Mouse (Mus musculus) heart, adult 2 months (tissue): Measurements from ENCODE around the gene Cd164l2. TPM values are rescaled to one million over a fixed set of nuclear protein-coding genes. Genes with fewer than 3 reads are reported as not detected.

Experiments used
- DNase-seq, 2 experiments: peaks; one replicate each; pipeline ENCODE4 v3.0.0; 2021
- H3K27ac ChIP-seq: fragments of 200-600 bp; 2 replicates; pipeline ENCODE4 v1.8.1; 2022
- H3K27me3 ChIP-seq: fragments of 200-500 bp; 2 replicates; pipeline ENCODE4 v1.6.1; 2012; ENCODE audit warnings: mild to moderate bottlenecking, low read length, inconsistent platforms, mixed read lengths; ENCODE audit not compliant: control insufficient read depth, insufficient read depth
- H3K36me3 ChIP-seq: fragments of 200-500 bp; 2 replicates; pipeline ENCODE4 v1.6.1; 2012; ENCODE audit warnings: low read length, inconsistent platforms; ENCODE audit not compliant: control insufficient read depth, insufficient read depth
- H3K4me1 ChIP-seq: fragments of 200-500 bp; 2 replicates; pipeline ENCODE4 v1.6.1; 2011; ENCODE audit warnings: low read length; ENCODE audit not compliant: control insufficient read depth, insufficient read depth
- H3K4me3 ChIP-seq: fragments of 200-600 bp; 2 replicates; pipeline ENCODE4 v1.8.1; 2022
- H3K79me2 ChIP-seq: fragments of 200-500 bp; replicated peaks from 2 replicates; pipeline ENCODE4 v1.6.1; 2012; ENCODE audit warnings: mild to moderate bottlenecking, inconsistent platforms, low read length, moderate library complexity, mixed read lengths; ENCODE audit not compliant: control insufficient read depth, insufficient read depth
- H3K9ac ChIP-seq: fragments of 200-500 bp; 2 replicates; pipeline ENCODE4 v1.6.1; 2012; ENCODE audit warnings: low read depth, mild to moderate bottlenecking, control low read depth, inconsistent platforms, low read length, mixed read lengths
- CTCF ChIP-seq: fragments of 200-600 bp; IDR thresholded peaks from 2 replicates; pipeline ENCODE4 v1.8.1; 2022; ENCODE audit warnings: antibody characterized with exemption, mild to moderate bottlenecking, moderate library complexity
- EP300 ChIP-seq: fragments of 200-500 bp; IDR thresholded peaks from 2 replicates; pipeline ENCODE4 v1.6.1; 2011; ENCODE audit warnings: low read depth, low read length, control low read depth; ENCODE audit not compliant: insufficient read depth
- POLR2A ChIP-seq: fragments of 200-500 bp; IDR thresholded peaks from 2 replicates; pipeline ENCODE4 v1.6.1; 2011; ENCODE audit warnings: mild to moderate bottlenecking, low read depth, low read length, control low read depth; ENCODE audit not compliant: insufficient read depth
- WGBS: fragments of 180-500 bp; shearing (Covaris S2); methylation state at CpG from one replicate; pipeline ENCODE4 v1.1.7; 2018; 5-methylcytosine and 5-hydroxymethylcytosine counted together
- intact Hi-C: fragments of 180-260 bp; cut with DNase I; formaldehyde crosslinking; loops from one replicate; pipeline ENCODE4 v1.15.1; 2025
- polyA plus RNA-seq: library from polyadenylated mRNA; depleted of rRNA; stranded (reverse); fragments of >200 nt; gene quantifications from 2 replicates; pipeline ENCODE4 v1.2.3, GENCODE M21; 2012
- total RNA-seq, 2 experiments: library from RNA; stranded (reverse); gene quantifications; 2 replicates each; pipeline ENCODE4 v1.2.3; 2021

Cd164l2 gene
- total and polyA plus RNA-seq, 3 experiments, result 0.66 TPM; not detected in 2

- Histone ChIP-seq H3K79me2 (no peaks in the 10 kb centered on the region), H3K4me3 (no peak overlapping the region), H3K4me1 (peaks cover 5% of the 10 kb centered on the region), H3K36me3 (no peaks in the 10 kb centered on the region), H3K27me3 (no peaks in the 10 kb centered on the region), H3K27ac (no peak overlapping the region), H3K9ac (no peak overlapping the region)
- DNase-seq, result no peak
- WGBS, result 91% methylated on average over 24 of the region's 24 CpGs
- no peak for TF ChIP-seq CTCF
- TF ChIP-seq EP300, result no peak
- no peak for TF ChIP-seq POLR2A
- intact Hi-C loops, result no loop called here
Measured at GRCm38 (mm10) chr4:133210023-133210787, 1.7 kb upstream of the Cd164l2 start.

- Histone ChIP-seq H3K36me3 (no peaks in the 10 kb centered on the region), H3K9ac (no peak overlapping the region), H3K4me3 (no peak overlapping the region), H3K27ac (no peak overlapping the region), H3K79me2 (no peaks in the 10 kb centered on the region), H3K4me1 (peaks cover 5% of the 10 kb centered on the region), H3K27me3 (no peaks in the 10 kb centered on the region)
- TF ChIP-seq EP300 (no peak), CTCF (no peak), POLR2A (no peak)
- 96% methylated on average over 19 of the region's 19 CpGs for WGBS
- DNase-seq, result no peak
- intact Hi-C loops, result no loop called here
Measured at GRCm38 (mm10) chr4:133210788-133211390, 1.0 kb upstream of the Cd164l2 start.

DNA sequence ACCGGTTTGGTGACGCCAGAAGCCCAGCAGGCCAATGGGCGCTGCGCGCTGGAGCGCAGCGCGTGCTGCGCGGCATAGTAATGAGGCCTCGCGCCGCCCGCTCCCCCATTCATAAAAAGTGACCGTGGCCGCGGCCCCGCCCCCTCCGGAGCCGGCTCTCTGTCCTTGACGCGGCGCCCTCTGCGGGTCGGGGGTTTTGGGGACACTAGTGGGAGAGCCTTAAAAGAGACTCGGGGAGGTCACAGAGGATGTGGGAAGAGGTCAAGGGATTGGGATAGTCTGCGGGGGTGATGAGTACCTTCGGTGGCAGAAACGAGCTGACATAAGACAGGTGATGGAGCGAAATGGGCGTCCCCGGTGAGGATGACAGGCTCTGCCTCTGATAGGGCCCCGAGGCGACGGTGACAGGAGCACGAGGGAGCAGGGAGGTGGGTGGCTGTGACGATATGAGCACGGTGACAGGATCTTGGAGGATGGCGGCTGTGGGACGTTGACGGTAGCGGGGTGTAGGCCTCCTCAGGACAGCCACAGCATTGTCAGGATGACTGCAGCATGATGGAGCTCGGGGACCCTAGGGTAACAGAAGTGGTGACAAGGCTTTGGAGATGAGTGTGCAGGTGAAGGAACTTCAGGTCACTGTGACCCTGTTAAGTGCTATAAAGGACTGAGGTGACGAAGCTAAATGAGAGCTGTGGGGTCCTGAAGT is 784 bp downstream of the Cd164l2 start:
- Histone ChIP-seq H3K79me2 (no peaks in the 10 kb centered on the region), H3K9ac (peak overlapping the region; percentile 5), H3K27me3 (no peaks in the 10 kb centered on the region), H3K36me3 (no peaks in the 10 kb centered on the region), H3K4me3 (peak overlapping the region; percentile 61), H3K4me1 (peaks cover 5% of the 10 kb centered on the region), H3K27ac (no peak overlapping the region)
- TF ChIP-seq POLR2A (no peak), EP300 (no peak), CTCF (peak; percentile 69)
- intact Hi-C loops, result loop anchor here (2.0 kb wide), 1 partner anchor 204 kb away; no protein-coding TSS in a partner anchor
- DNase-seq, result peak; percentile 87 to 88
- WGBS, result 3% methylated on average over 44 of the region's 44 CpGs

- H3K4me3 ChIP-seq, result no peak overlapping the region
- peaks cover 5% of the 10 kb centered on the region for H3K4me1 ChIP-seq
- no peak for DNase-seq
- intact Hi-C loops, result loop anchor here (2.0 kb wide), 1 partner anchor 204 kb away; no protein-coding TSS in a partner anchor
- H3K27ac ChIP-seq, result no peak overlapping the region
- WGBS, result 14% methylated on average over 9 of the region's 9 CpGs
- no peaks in the 10 kb centered on the region for H3K27me3 ChIP-seq
- no peaks in the 10 kb centered on the region for H3K79me2 ChIP-seq
- TF ChIP-seq POLR2A, result no peak
- TF ChIP-seq EP300, result no peak
- no peak for TF ChIP-seq CTCF
- H3K9ac ChIP-seq, result no peak overlapping the region
- H3K36me3 ChIP-seq, result no peaks in the 10 kb centered on the region
Measured at GRCm38 (mm10) chr4:133213268-133213590, 1.3 kb downstream of the Cd164l2 start.

DNA sequence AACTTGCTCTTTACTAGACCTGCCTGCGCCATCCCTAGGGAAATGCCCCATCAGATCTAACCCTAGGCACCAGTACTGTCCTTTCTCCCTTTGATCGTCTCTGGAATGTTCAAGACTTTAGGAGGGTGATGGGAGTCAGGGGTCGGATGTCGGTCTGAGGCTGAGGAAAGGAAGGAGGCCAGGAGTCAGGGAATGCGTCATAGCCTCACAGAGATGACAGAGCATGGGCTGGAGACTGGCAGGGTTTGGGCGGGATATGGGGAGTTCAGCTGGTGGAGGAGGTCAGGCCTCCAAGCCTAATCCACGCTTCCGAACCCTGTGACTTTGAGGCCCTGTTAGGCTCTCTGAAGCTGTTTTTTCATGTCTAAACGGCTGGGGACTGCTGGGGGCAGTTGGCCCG is 1.7 kb downstream of the Cd164l2 start:
- no peak overlapping the region for H3K9ac ChIP-seq
- DNase-seq, result no peak
- H3K4me3 ChIP-seq, result no peak overlapping the region
- WGBS, result 49% methylated on average over 10 of the region's 10 CpGs
- intact Hi-C loops, result loop anchor here (2.0 kb wide), 1 partner anchor 205 kb away; no protein-coding TSS in a partner anchor
- H3K27ac ChIP-seq, result no peak overlapping the region
- no peaks in the 10 kb centered on the region for H3K79me2 ChIP-seq
- TF ChIP-seq POLR2A (no peak), CTCF (no peak), EP300 (no peak)
- H3K4me1 ChIP-seq, result peaks cover 5% of the 10 kb centered on the region
- no peaks in the 10 kb centered on the region for H3K36me3 ChIP-seq
- no peaks in the 10 kb centered on the region for H3K27me3 ChIP-seq

DNA sequence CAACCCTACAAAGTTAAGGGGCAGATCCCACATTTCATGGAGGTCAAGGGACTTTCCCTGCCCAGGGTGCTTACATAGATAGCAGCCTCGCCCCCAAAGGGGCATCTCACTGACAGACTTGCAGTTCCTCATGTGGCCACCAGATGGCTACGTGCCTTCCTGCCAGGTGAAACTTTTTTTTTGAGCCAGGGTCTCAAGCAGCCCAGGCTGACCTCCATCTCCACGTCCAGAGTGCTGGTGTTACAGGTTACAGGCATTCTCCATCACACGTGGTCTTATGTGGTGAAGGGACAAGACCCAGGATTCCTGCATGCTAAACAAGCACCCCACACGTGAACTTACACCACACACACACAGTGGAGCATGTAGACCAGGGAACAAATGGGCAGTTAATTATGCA is 5.7 kb downstream of the Cd164l2 start:
- H3K79me2 ChIP-seq, result no peaks in the 10 kb centered on the region
- H3K9ac ChIP-seq, result no peak overlapping the region
- peaks cover 5% of the 10 kb centered on the region for H3K4me1 ChIP-seq
- no peak overlapping the region for H3K4me3 ChIP-seq
- no peaks in the 10 kb centered on the region for H3K36me3 ChIP-seq
- TF ChIP-seq CTCF (peak; percentile 96), POLR2A (no peak), EP300 (0 out of 2 replicates have a peak, but pooled peaks have one; percentile 26)
- 11% methylated on average over 5 of the region's 5 CpGs for WGBS
- intact Hi-C loops, result loop anchor here (1.0 to 5.0 kb wide), 2 partner anchors 80 to 270 kb away; no protein-coding TSS in a partner anchor
- DNase-seq, result peak; percentile 56 to 76
- H3K27me3 ChIP-seq, result no peaks in the 10 kb centered on the region
- no peak overlapping the region for H3K27ac ChIP-seq
